Mouse (Mus musculus): ENCODE measurements around the gene Slc7a15.

- TF ChIP-seq POLR2A (IDR thresholded peaks at IDR 0.05; ENCODE audit: insufficient read length, low read depth): no peak
- TF ChIP-seq TCF12 (IDR thresholded peaks at IDR 0.05; ENCODE audit: insufficient read depth, poor library complexity, severe bottlenecking): no peak
- TF ChIP-seq MAX (IDR thresholded peaks at IDR 0.05; ENCODE audit: low read depth): no peak
- no peak for TF ChIP-seq USF1 (IDR thresholded peaks at IDR 0.05; ENCODE audit: low read depth)
- no peak for TF ChIP-seq POLR2AphosphoS2 (IDR thresholded peaks at IDR 0.05; ENCODE audit: insufficient read length, low read depth)
- TF ChIP-seq E2F4 (IDR thresholded peaks at IDR 0.05; ENCODE audit: insufficient read depth): no peak
- no peak for TF ChIP-seq MYOG (IDR thresholded peaks at IDR 0.05; ENCODE audit: control insufficient read depth in 1 of 3, insufficient read depth in 1 of 3, insufficient read length in 2 of 3, low read depth in 2 of 3)
- no peak for TF ChIP-seq SRF (IDR thresholded peaks at IDR 0.05; ENCODE audit: control insufficient read depth, insufficient read length, low read depth)
- 0 out of 2 replicates have a peak, but pooled peaks have one; percentile 19 for TF ChIP-seq CEBPB (IDR thresholded peaks at IDR 0.05; ENCODE audit: insufficient read depth, poor library complexity, severe bottlenecking)
These were observed 91.7 kb downstream of the Slc7a15 start for GRCm38 (mm10) chr12:8506954-8507707.

Data from myocyte (in vitro differentiated cells).